Mouse (Mus musculus) lung, adult 2 months (tissue): ENCODE measurements around the gene Btnl1.

Source experiments
- CTCF ChIP-seq: fragments of 200-500 bp; IDR thresholded peaks from 2 replicates; pipeline ENCODE4 v1.5.1; 2011; ENCODE audit warnings: mild to moderate bottlenecking, low read length, control low read depth; ENCODE audit not compliant: insufficient read depth
- POLR2A ChIP-seq: fragments of 200-500 bp; IDR thresholded peaks from 2 replicates; pipeline ENCODE4 v1.6.1; 2011; ENCODE audit warnings: low read depth, mild to moderate bottlenecking, control low read depth, low read length, borderline replicate concordance; ENCODE audit errors: extremely low read depth

DNA sequence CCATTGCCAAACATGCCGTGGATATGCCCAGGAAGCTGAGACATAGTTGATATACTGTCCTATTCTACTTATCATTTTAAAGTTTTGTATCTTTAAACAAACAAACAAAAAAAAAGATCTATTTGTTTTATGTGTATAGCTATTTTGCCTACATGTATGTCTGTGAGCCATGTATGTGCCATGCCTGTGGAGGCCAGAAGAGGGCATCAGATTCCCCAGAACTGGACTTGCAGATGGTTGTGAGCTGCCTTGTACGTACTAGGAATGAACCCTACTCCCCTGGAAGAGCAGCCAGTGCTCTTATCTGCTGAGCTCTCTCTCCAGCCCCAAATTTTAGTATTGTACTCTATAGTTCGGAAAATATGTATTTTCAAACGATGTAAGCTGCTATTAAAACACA, 11.6 kb downstream of the Btnl1 start:
- TF ChIP-seq CTCF (peak; percentile 87), POLR2A (no peak)
